Mouse (Mus musculus) liver, postnatal 0 days (tissue): ENCODE data around the gene Nt5dc3. TPM values are rescaled to one million over a fixed set of nuclear protein-coding genes. Genes with fewer than 3 reads are reported as not detected.

Experiments used
- ATAC-seq: fragments of 200-750 bp; cut with Nextera tagmentation; 2 replicates; pipeline ENCODE4 v1.8.0; 2017; ENCODE audit warnings: mild to moderate bottlenecking, moderate library complexity
- DNase-seq: peaks from one replicate; pipeline ENCODE4 v3.0.0-alpha.2; 2016
- H3K27ac ChIP-seq: fragments of 300-500 bp; sonication (generic); 2 replicates; pipeline ENCODE4 v1.5.1; 2014; ENCODE audit warnings: antibody characterized with exemption, moderate library complexity, mild to moderate bottlenecking, low read depth
- H3K27me3 ChIP-seq: fragments of 300-500 bp; sonication (generic); 2 replicates; pipeline ENCODE4 v1.6.1; 2014; ENCODE audit warnings: low read length, control low read depth, mixed read lengths; ENCODE audit not compliant: insufficient read depth
- H3K36me3 ChIP-seq: fragments of 300-500 bp; sonication (generic); replicated peaks from 2 replicates; pipeline ENCODE4 v1.6.1; 2014; ENCODE audit warnings: mild to moderate bottlenecking, control low read depth, low read length, moderate library complexity, mixed read lengths; ENCODE audit not compliant: insufficient read depth
- H3K4me1 ChIP-seq: fragments of 300-500 bp; sonication (generic); 2 replicates; pipeline ENCODE4 v1.6.1; 2014; ENCODE audit warnings: antibody characterized with exemption, mild to moderate bottlenecking, control low read depth; ENCODE audit not compliant: insufficient read depth
- H3K4me2 ChIP-seq: fragments of 300-500 bp; sonication (generic); 2 replicates; pipeline ENCODE4 v1.6.1; 2014; ENCODE audit warnings: low read depth, mild to moderate bottlenecking, low read length, moderate library complexity, mixed read lengths
- H3K4me3 ChIP-seq: fragments of 300-500 bp; sonication (generic); 2 replicates; pipeline ENCODE4 v1.5.1; 2014; ENCODE audit warnings: low read depth, low read length
- H3K9ac ChIP-seq: fragments of 300-500 bp; sonication (generic); replicated peaks from 2 replicates; pipeline ENCODE4 v1.6.1; 2014; ENCODE audit warnings: mild to moderate bottlenecking, moderate library complexity
- H3K9me3 ChIP-seq: fragments of 300-500 bp; sonication (generic); 2 replicates; pipeline ENCODE4 v1.6.1; 2016; ENCODE audit warnings: mild to moderate bottlenecking, control low read depth, low read length, mixed read lengths
- CTCF ChIP-seq: sonication (generic); IDR thresholded peaks from 2 replicates; pipeline ENCODE4 v1.5.1; 2016; ENCODE audit warnings: antibody characterized with exemption, low read depth
- EP300 ChIP-seq: IDR thresholded peaks from 2 replicates; pipeline ENCODE4 v1.6.1; 2016; ENCODE audit warnings: antibody characterized with exemption, low read depth, mild to moderate bottlenecking
- WGBS: fragments of 180-500 bp; shearing (Covaris S2); extraction: QIAGEN DNeasy Blood & Tissue Kit; methylation state at CpG from one replicate; pipeline ENCODE4 v1.1.7; 2014; ENCODE audit not compliant: insufficient replicate concordance; 5-methylcytosine and 5-hydroxymethylcytosine counted together
- polyA plus RNA-seq: library from polyadenylated mRNA; unstranded; fragments of >200 nt; fragmentation: Nextera tagmentation; extraction: Ambion mirVana; gene quantifications from 2 replicates; pipeline ENCODE4 v1.2.1, GENCODE M21; 2015

Gene Nt5dc3
- polyA plus RNA-seq, 1 experiment from 2014 or later: 0.51 TPM

DNA sequence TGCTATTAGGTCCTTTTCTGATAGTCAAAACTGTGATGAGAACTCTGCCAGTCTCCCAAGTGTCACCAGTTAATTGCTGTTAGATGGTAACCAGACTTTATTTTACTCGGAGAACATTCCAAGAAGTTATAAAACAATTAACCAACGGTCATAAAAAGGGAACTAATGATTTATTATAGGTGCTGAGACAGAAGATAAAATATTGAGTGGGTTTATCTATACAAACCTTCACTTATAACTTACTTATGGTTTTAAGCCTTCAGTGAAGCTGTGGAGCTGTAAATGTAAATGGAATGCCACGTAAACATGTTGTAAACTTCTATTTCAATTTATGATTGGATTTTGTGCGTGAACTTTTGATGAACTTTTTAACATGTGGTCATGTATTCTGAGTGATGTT lies 5.4 kb upstream of the Nt5dc3 start:
- Histone ChIP-seq H3K9ac (no peak overlapping the region), H3K4me1 (peaks cover 14% of the 10 kb centered on the region), H3K27ac (no peak overlapping the region), H3K36me3 (no peaks in the 10 kb centered on the region), H3K4me2 (no peak overlapping the region), H3K9me3 (no peaks in the 10 kb centered on the region), H3K27me3 (no peaks in the 10 kb centered on the region), H3K4me3 (no peak overlapping the region)
- TF ChIP-seq EP300 (no peak), CTCF (no peak)
- DNase-seq (no peak), ATAC-seq (no peak)
- 53% methylated on average over 4 of the region's 4 CpGs for WGBS

DNA sequence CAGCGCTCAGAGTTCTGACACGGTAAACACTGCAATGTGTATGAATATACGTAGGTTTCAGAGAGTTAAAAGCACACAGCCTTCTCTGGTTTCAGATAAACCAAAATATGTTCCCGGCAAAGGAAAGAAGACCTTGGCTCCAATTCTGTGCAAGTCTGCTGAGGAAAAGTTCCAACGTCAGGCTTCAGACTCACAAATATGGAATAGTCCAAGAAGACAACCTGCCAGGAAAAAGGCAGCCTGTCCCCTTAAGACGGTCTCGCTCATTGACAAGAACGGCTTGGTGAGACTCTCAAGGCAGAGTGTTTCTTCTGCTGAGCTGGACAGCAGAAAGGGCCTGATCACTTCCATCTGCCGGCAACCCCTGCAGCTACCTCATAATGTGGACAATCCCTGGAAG lies 2.5 kb upstream of the Nt5dc3 start:
- TF ChIP-seq EP300 (no peak), CTCF (no peak)
- ATAC-seq (no peak), DNase-seq (no peak)
- Histone ChIP-seq H3K4me2 (no peak overlapping the region), H3K27ac (no peak overlapping the region), H3K4me1 (peaks cover 30% of the 10 kb centered on the region), H3K27me3 (no peaks in the 10 kb centered on the region), H3K9ac (no peak overlapping the region), H3K9me3 (no peaks in the 10 kb centered on the region), H3K4me3 (no peak overlapping the region), H3K36me3 (no peaks in the 10 kb centered on the region)
- 76% methylated on average over 9 of the region's 9 CpGs for WGBS

DNA sequence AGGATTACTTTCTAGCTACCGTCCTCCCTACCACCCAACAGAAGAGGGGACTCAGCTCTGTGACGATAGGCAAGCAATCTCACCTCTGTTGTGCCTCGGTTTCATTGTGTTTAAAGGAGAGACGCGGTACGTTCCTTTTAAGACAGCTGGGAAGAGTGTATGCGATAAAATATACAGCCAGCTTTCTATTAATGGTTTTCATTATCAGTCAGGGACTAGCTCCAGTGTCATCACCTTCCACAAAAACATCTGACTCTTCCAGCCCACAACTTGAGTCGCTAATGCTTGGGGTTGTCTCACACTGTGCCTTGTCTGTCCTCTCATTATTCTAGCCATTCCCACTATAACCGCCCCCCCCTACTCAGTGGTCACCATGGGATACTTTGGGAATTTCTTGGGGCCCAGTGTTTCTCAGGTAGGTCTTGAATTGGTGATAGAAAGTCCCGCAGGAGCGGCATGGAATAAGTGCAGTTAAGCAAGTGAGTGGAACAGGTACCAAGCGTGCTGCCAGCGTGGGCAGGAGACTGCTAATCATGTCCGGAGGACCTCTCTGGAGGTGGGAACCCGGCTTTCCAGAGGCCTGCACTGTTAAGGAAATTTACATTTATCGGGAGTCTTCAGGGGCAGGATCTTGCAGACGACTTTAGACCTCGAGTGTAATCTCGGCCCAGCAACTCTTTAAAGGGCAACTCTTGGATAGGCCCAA lies 1.0 kb upstream of the Nt5dc3 start:
- peak overlapping the region; percentile 77 for H3K4me3 ChIP-seq
- no peak for DNase-seq
- H3K27me3 ChIP-seq: no peaks in the 10 kb centered on the region
- H3K36me3 ChIP-seq: no peaks in the 10 kb centered on the region
- no peak for TF ChIP-seq CTCF
- no peak for TF ChIP-seq EP300
- no peaks in the 10 kb centered on the region for H3K9me3 ChIP-seq
- H3K27ac ChIP-seq: peak overlapping the region; percentile 90
- peak overlapping the region; percentile 99 for H3K4me2 ChIP-seq
- ATAC-seq: no peak
- peaks cover 34% of the 10 kb centered on the region for H3K4me1 ChIP-seq
- H3K9ac ChIP-seq: peak overlapping the region; percentile 60
- 44% methylated on average over 19 of the region's 19 CpGs for WGBS

DNA sequence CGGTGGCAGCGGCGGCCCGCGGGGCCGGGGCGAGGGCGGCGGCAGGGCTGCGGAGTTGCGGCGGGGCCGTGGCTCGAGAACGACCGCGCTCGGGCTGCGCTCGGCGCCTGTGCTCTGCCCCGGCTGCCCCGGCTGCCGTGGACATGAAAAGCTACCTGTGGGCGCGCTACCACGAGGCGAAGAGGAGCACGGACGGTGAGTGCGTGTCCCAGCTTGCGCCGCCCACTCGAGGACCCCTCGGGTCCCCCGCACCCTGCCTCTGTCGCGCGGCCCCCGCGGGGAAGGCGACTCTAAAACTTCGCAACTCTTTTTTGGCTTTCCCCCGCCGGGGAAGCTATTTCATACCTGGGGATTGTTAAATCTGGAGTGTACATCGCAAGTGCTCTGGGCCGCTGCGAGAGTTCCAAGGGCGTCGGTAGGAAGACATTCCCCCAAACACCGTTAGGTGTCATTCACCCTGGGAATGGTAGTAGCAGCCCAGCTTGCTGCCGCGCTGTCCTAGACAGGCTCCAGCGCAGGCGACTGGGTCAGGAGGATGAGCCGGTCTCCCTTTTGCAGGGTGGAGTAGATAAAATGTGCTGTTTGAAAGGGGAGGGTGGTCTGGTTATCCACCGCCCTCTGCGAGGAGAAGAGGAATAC lies 431 bp downstream of the Nt5dc3 start:
- peak overlapping the region; percentile 99 for H3K4me2 ChIP-seq
- peak overlapping the region; percentile 89 for H3K9ac ChIP-seq
- H3K36me3 ChIP-seq: no peaks in the 10 kb centered on the region
- no peak for TF ChIP-seq EP300
- no peak for TF ChIP-seq CTCF
- WGBS: under 1% methylated on average over 50 of the region's 58 CpGs
- peak; percentile 2; the same call in 1 of the 2 replicates for ATAC-seq
- peak overlapping the region; percentile 90 for H3K27ac ChIP-seq
- no peaks in the 10 kb centered on the region for H3K9me3 ChIP-seq
- DNase-seq: no peak
- peaks cover 37% of the 10 kb centered on the region for H3K4me1 ChIP-seq
- H3K4me3 ChIP-seq: peak overlapping the region; percentile 77
- no peaks in the 10 kb centered on the region for H3K27me3 ChIP-seq

DNA sequence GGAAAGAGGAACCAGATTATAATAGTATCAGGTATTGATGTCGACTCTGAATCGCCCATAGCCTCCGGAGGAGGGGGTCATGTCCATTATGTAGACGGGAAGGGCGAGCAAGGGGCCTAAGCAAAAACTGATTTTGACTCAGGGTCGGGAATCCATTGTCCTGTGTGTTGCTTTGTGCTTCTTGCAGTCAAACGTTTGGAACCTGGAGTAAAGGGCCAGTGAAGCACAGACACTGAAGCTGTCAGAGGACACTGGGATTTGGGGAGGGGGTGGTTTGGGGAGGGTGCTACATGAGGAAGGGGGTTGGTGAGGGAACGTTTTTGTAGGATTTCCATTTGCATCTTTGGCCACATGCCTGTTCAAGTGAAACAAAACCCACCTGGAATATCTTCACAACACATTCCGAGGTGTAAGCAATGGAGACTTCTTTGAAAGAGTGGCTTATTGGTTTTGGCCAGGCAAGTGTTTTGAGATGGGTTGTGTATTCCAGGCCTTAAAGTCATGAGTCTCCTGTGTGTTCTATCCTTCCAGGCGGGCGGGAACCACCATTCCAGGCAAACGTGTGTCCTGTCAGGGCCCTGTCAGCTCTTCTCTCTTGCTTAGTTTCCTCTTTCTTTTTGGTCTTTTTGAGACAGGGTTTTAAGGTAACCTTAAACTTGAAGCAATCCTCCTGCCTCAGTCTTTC lies 1.2 kb downstream of the Nt5dc3 start:
- peak overlapping the region; percentile 99 for H3K4me2 ChIP-seq
- no peak for DNase-seq
- H3K27me3 ChIP-seq: no peaks in the 10 kb centered on the region
- peaks cover 37% of the 10 kb centered on the region for H3K4me1 ChIP-seq
- TF ChIP-seq EP300 (no peak), CTCF (no peak)
- H3K27ac ChIP-seq: peak overlapping the region; percentile 90; the same call in 1 of the 2 replicates
- no peaks in the 10 kb centered on the region for H3K36me3 ChIP-seq
- H3K9me3 ChIP-seq: no peaks in the 10 kb centered on the region
- peak overlapping the region; percentile 89 for H3K9ac ChIP-seq
- ATAC-seq: no peak
- peak overlapping the region; percentile 77 for H3K4me3 ChIP-seq
- WGBS: 25% methylated on average over 12 of the region's 12 CpGs

DNA sequence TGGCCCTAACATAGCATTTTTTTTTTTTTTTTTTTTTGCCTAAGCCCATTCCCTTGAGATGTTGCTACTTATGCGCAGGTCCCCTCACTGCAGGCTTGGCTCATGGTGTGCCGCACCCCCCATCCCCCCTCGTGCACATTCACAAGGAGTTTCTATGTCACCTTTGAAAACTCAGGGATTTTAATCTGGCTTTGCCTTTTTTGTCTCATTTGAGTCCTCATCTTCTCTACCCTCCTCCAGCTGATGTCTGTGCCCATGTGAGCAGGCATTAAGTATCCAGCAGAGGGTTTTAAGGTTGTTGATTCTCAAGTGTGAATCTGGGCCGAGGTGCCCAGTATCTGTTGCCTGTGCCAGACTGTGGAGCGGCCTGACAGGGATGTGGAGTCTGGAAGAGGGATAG lies 2.8 kb downstream of the Nt5dc3 start:
- Histone ChIP-seq H3K27ac (no peak overlapping the region), H3K4me3 (no peak overlapping the region), H3K27me3 (no peaks in the 10 kb centered on the region), H3K4me1 (peaks cover 40% of the 10 kb centered on the region), H3K9ac (no peak overlapping the region), H3K36me3 (no peaks in the 10 kb centered on the region), H3K9me3 (no peaks in the 10 kb centered on the region), H3K4me2 (no peak overlapping the region)
- DNase-seq (no peak), ATAC-seq (no peak)
- no peak for TF ChIP-seq EP300
- no peak for TF ChIP-seq CTCF
- 65% methylated on average over 5 of the region's 5 CpGs for WGBS
